Mouse (Mus musculus) cortical plate, adult 2 months (tissue): ENCODE measurements at regions not wholly inside any gene's neighbourhood (a gene's known extent, or its start where the extent isn't known, plus 50 kb on each side); places are given as distances from the start of the nearest gene placed in this dataset.

Source experiments
- CTCF ChIP-seq: fragments of 200-500 bp; IDR thresholded peaks from 2 replicates; pipeline ENCODE4 v1.5.1; 2011; ENCODE audit warnings: mild to moderate bottlenecking, control low read depth, low read length; ENCODE audit not compliant: insufficient read depth; ENCODE audit errors: extremely low read depth
- POLR2A ChIP-seq: fragments of 200-500 bp; IDR thresholded peaks from 2 replicates; pipeline ENCODE4 v1.6.1; 2011; ENCODE audit warnings: mild to moderate bottlenecking, low read length, control low read depth; ENCODE audit not compliant: insufficient read depth; ENCODE audit errors: extremely low read depth

GRCm38 (mm10) chr15:26469901-26470383 lies 161.1 kb downstream of the March11 start:
- peak; percentile 72 for TF ChIP-seq CTCF
- no peak for TF ChIP-seq POLR2A
